Comparison of ENCODE assay signal across 18 mouse cellular contexts in genomic region chr5:146251663-146252429, GRCm38 (mm10). TPM values are rescaled to one million over a fixed set of nuclear protein-coding genes. Genes with fewer than 3 reads are reported as not detected.
DNase-seq lines count a peak whose midpoint lies in the region; ATAC-seq and TF ChIP-seq lines count a peak whose summit lies in the region.
"Had no signal": no experiment of that assay in that cellular context is flagged by ENCODE, and none has a peak within 500 bp of the region (broad histone marks: within the 10 kb centered on the region; RNA-seq: fewer than 3 reads in every experiment).

No protein-coding gene starts in this region.

- H3K4me1 ChIP-seq in lung, embryonic 14.5 days (ENCODE audit: insufficient read depth) = peaks cover 5% of the 10 kb centered on the region; the same call in 1 of the 2 replicates
- H3K4me1 ChIP-seq in lung, adult 2 months (ENCODE audit: control insufficient read depth, insufficient read depth, low read length) = peaks cover 39% of the 10 kb centered on the region
- peaks cover 70% of the 10 kb centered on the region for H3K4me1 ChIP-seq in liver, embryonic 15.5 days (replicated peaks)
- peaks cover 8% of the 10 kb centered on the region; the same call in 1 of the 2 replicates for H3K4me1 ChIP-seq in stomach, embryonic 14.5 days (ENCODE audit: control insufficient read depth, insufficient read depth, low read length)
- H3K4me1 ChIP-seq in kidney, embryonic 16.5 days (ENCODE audit: insufficient read depth, low read length) = no peaks in the 10 kb centered on the region
- H3K4me1 ChIP-seq: hindbrain, embryonic 12.5 days; limb, embryonic 12.5 days; midbrain, embryonic 15.5 days had no signal

- no peaks in the 10 kb centered on the region for H3K27me3 ChIP-seq in lung, embryonic 14.5 days (ENCODE audit: insufficient read depth, low read length)
- no peaks in the 10 kb centered on the region for H3K27me3 ChIP-seq in liver, embryonic 15.5 days
- H3K27me3 ChIP-seq in stomach, embryonic 14.5 days (ENCODE audit: control insufficient read depth, insufficient read depth, low read length) = no peaks in the 10 kb centered on the region
- H3K27me3 ChIP-seq in kidney, embryonic 16.5 days (ENCODE audit: insufficient read depth, low read length) = no peaks in the 10 kb centered on the region
- H3K27me3 ChIP-seq: CH12.LX; hindbrain, embryonic 12.5 days; limb, embryonic 12.5 days; midbrain, embryonic 15.5 days had no signal

- peak; percentile 75 for DNase-seq in adrenal gland, adult 2 months
- DNase-seq in adrenal gland, postnatal 10 days = no peak
- DNase-seq in lung, embryonic 14.5 days = peak; percentile 28
- no peak for DNase-seq in lung, adult 2 months
- no peak for DNase-seq in cerebellum, postnatal 4 days (ENCODE audit: low spot score in 2 of 2)
- DNase-seq: cerebellum, postnatal 10 days; heart, adult 2 months; kidney, adult 18-20 months; kidney, postnatal 25 days; layer of hippocampus, adult 9-11 months had no signal

- H3K36me3 ChIP-seq in lung, embryonic 14.5 days (ENCODE audit: insufficient read depth) = 0 out of 2 replicates have a peak, but pooled peaks cover 6% of the 10 kb centered on the region
- H3K36me3 ChIP-seq in liver, embryonic 15.5 days (replicated peaks) = peaks cover 16% of the 10 kb centered on the region
- no peaks in the 10 kb centered on the region for H3K36me3 ChIP-seq in stomach, embryonic 14.5 days (ENCODE audit: control insufficient read depth, insufficient read depth, low read length)
- H3K36me3 ChIP-seq in kidney, embryonic 16.5 days (ENCODE audit: insufficient read depth, low read length) = 0 out of 2 replicates have a peak, but pooled peaks cover under 1% of the 10 kb centered on the region
- H3K36me3 ChIP-seq: midbrain, embryonic 15.5 days had no signal

- H3K27ac ChIP-seq in lung, embryonic 14.5 days (ENCODE audit: low read depth) = 0 out of 2 replicates have a peak overlapping the region, but pooled peaks have one; percentile 16
- peak overlapping the region; percentile 97; the same call in 1 of the 2 replicates for H3K27ac ChIP-seq in liver, embryonic 15.5 days (replicated peaks)
- 0 out of 2 replicates have a peak overlapping the region, but pooled peaks have one; percentile 16 for H3K27ac ChIP-seq in stomach, embryonic 14.5 days (ENCODE audit: low read length)
- no peak overlapping the region for H3K27ac ChIP-seq in kidney, embryonic 16.5 days (ENCODE audit: low read length)
- H3K27ac ChIP-seq: heart, adult 2 months; hindbrain, embryonic 12.5 days; limb, embryonic 12.5 days; midbrain, embryonic 15.5 days had no signal

- TF ChIP-seq POLR2A in lung, adult 2 months (IDR thresholded peaks at IDR 0.05; ENCODE audit: borderline replicate concordance, extremely low read depth, low read depth, low read length) = no peak

- H3K4me2 ChIP-seq in lung, embryonic 14.5 days = no peak overlapping the region
- H3K4me2 ChIP-seq in liver, embryonic 15.5 days = no peak overlapping the region
- no peak overlapping the region for H3K4me2 ChIP-seq in stomach, embryonic 14.5 days (replicated peaks; ENCODE audit: low read depth, low read length)
- no peak overlapping the region for H3K4me2 ChIP-seq in kidney, embryonic 16.5 days (replicated peaks; ENCODE audit: low read depth, low read length)
- H3K4me2 ChIP-seq: hindbrain, embryonic 12.5 days; limb, embryonic 12.5 days; midbrain, embryonic 15.5 days had no signal

- 55% methylated on average over 5 of the region's 5 CpGs for WGBS in lung, embryonic 14.5 days
- WGBS in lung, adult 2 months = 42% methylated on average over 5 of the region's 5 CpGs
- WGBS in liver, embryonic 15.5 days (ENCODE audit: insufficient replicate concordance) = 59% methylated on average over 5 of the region's 5 CpGs
- WGBS in stomach, embryonic 14.5 days = 43% methylated on average over 5 of the region's 5 CpGs
- WGBS in kidney, embryonic 16.5 days = 84% methylated on average over 5 of the region's 5 CpGs

- no peak overlapping the region for H3K9ac ChIP-seq in lung, embryonic 14.5 days
- H3K9ac ChIP-seq in liver, embryonic 15.5 days = no peak overlapping the region
- H3K9ac ChIP-seq in stomach, embryonic 14.5 days (replicated peaks; ENCODE audit: low read depth, low read length) = no peak overlapping the region
- H3K9ac ChIP-seq in kidney, embryonic 16.5 days (replicated peaks; ENCODE audit: low read length) = no peak overlapping the region
- H3K9ac ChIP-seq: hindbrain, embryonic 12.5 days; limb, embryonic 12.5 days; midbrain, embryonic 15.5 days had no signal

- TF ChIP-seq CTCF in lung, embryonic 14.5 days (IDR thresholded peaks at IDR 0.05; ENCODE audit: low read depth) = no peak
- TF ChIP-seq CTCF in lung, adult 2 months (IDR thresholded peaks at IDR 0.05; ENCODE audit: insufficient read depth, low read length) = no peak

- H3K4me3 ChIP-seq in lung, embryonic 14.5 days (ENCODE audit: low read depth, low read length) = no peak overlapping the region
- H3K4me3 ChIP-seq in lung, adult 2 months (replicated peaks; ENCODE audit: extremely low read depth, low read depth, low read length) = no peak overlapping the region
- H3K4me3 ChIP-seq in liver, embryonic 15.5 days (replicated peaks) = no peak overlapping the region
- no peak overlapping the region for H3K4me3 ChIP-seq in stomach, embryonic 14.5 days (ENCODE audit: low read depth, low read length)
- H3K4me3 ChIP-seq in kidney, embryonic 16.5 days (ENCODE audit: low read length) = no peak overlapping the region
- H3K4me3 ChIP-seq: heart, adult 2 months; hindbrain, embryonic 12.5 days; limb, embryonic 12.5 days; midbrain, embryonic 15.5 days had no signal

- H3K9me3 ChIP-seq in lung, embryonic 14.5 days (ENCODE audit: low read depth, low read length) = no peaks in the 10 kb centered on the region
- no peaks in the 10 kb centered on the region for H3K9me3 ChIP-seq in liver, embryonic 15.5 days (replicated peaks)
- H3K9me3 ChIP-seq in stomach, embryonic 14.5 days (ENCODE audit: control insufficient read depth, low read depth, low read length) = no peaks in the 10 kb centered on the region
- H3K9me3 ChIP-seq in kidney, embryonic 16.5 days (ENCODE audit: low read length) = no peaks in the 10 kb centered on the region
- H3K9me3 ChIP-seq: hindbrain, embryonic 12.5 days; limb, embryonic 12.5 days; midbrain, embryonic 15.5 days had no signal

- peak; percentile 60; the same call in 1 of the 2 replicates for ATAC-seq in lung, embryonic 14.5 days (ENCODE audit: insufficient read depth)
- no peak for ATAC-seq in liver, embryonic 15.5 days (ENCODE audit: insufficient read depth)
- peak; percentile 37; the same call in 1 of the 2 replicates for ATAC-seq in stomach, embryonic 14.5 days (ENCODE audit: insufficient number of reproducible peaks, insufficient read depth, low FRiP score, low read depth)
- ATAC-seq in kidney, embryonic 16.5 days (ENCODE audit: low FRiP score, low TSS enrichment) = no peak
- ATAC-seq: forebrain, embryonic 16.5 days; midbrain, embryonic 15.5 days had no signal

RNA-seq across cellular contexts. Expression of gene Cdk8, which starts 20.8 kb away (rescaled TPM):
- total RNA-seq in adrenal gland, adult 2 months (2021) = 10 to 100 TPM; 41.1 to 79.6 TPM
- polyA plus RNA-seq in adrenal gland, adult 2 months (2012; rRNA removed) = 42.2 and 70.3 TPM in 2 replicates
- 10 to 100 TPM; 48.6 to 62.1 TPM for total RNA-seq in adrenal gland, postnatal 10 days (2021)
- polyA plus RNA-seq in lung, embryonic 14.5 days (2014; fragmentation: Nextera tagmentation; extraction: Ambion mirVana) = 28.4 and 29.8 TPM in 2 replicates
- polyA plus RNA-seq in lung, adult 2 months (2012; rRNA removed) = 28.4 and 33.8 TPM in 2 replicates
- polyA plus RNA-seq in liver, embryonic 15.5 days (2015; fragmentation: Nextera tagmentation; extraction: Ambion mirVana) = 19.0 and 21.9 TPM in 2 replicates
- 24.6 and 24.7 TPM in 2 replicates for polyA plus RNA-seq in stomach, embryonic 14.5 days (2014; fragmentation: Nextera tagmentation; extraction: Ambion mirVana)
- 11.4 and 12.4 TPM in 2 replicates for polyA plus RNA-seq in kidney, embryonic 16.5 days (2015; fragmentation: Nextera tagmentation; extraction: Ambion mirVana)

RNA-seq across cellular contexts. Expression of gene Rnf6, which starts 30.5 kb away (rescaled TPM):
- total RNA-seq in adrenal gland, adult 2 months (2021) = 10 to 100 TPM; 45.4 to 75.7 TPM
- 7.1 and 9.2 TPM in 2 replicates for polyA plus RNA-seq in adrenal gland, adult 2 months (2012; rRNA removed)
- 10 to 100 TPM; 48.6 to 49.4 TPM for total RNA-seq in adrenal gland, postnatal 10 days (2021)
- 32.7 and 34.7 TPM in 2 replicates for polyA plus RNA-seq in lung, embryonic 14.5 days (2014; fragmentation: Nextera tagmentation; extraction: Ambion mirVana)
- polyA plus RNA-seq in lung, adult 2 months (2012; rRNA removed) = 15.7 and 25.9 TPM in 2 replicates
- 25.2 and 26.2 TPM in 2 replicates for polyA plus RNA-seq in liver, embryonic 15.5 days (2015; fragmentation: Nextera tagmentation; extraction: Ambion mirVana)
- polyA plus RNA-seq in stomach, embryonic 14.5 days (2014; fragmentation: Nextera tagmentation; extraction: Ambion mirVana) = 40.6 TPM in 2 replicates
- 71.2 and 71.9 TPM in 2 replicates for polyA plus RNA-seq in kidney, embryonic 16.5 days (2015; fragmentation: Nextera tagmentation; extraction: Ambion mirVana)

Comparison
In these comparisons a context has a peak if more than half of its experiments do, and no peak if none do; other contexts are left out.
1. DNase-seq: peak in adrenal gland, adult 2 months (single experiment) and lung, embryonic 14.5 days (single experiment); none in adrenal gland, postnatal 10 days (single experiment), lung, adult 2 months (single experiment) and cerebellum, postnatal 4 days (0 of 2).
2. ATAC-seq: peak in lung, embryonic 14.5 days (single experiment) and stomach, embryonic 14.5 days (single experiment); none in liver, embryonic 15.5 days (single experiment) and kidney, embryonic 16.5 days (single experiment).